Mouse (Mus musculus) midbrain, embryonic 10.5 days (tissue): ENCODE measurements around the gene P2ry12. TPM values are rescaled to one million over a fixed set of nuclear protein-coding genes. Genes with fewer than 3 reads are reported as not detected.

Experiments used
- DNase-seq: peaks from one replicate; pipeline ENCODE4 v3.0.0-alpha.2; 2017; ENCODE audit warnings: low spot score
- H3K27ac ChIP-seq: fragments of 300-500 bp; sonication (generic); replicated peaks from 2 replicates; pipeline ENCODE4 v1.5.1; 2016; ENCODE audit warnings: mild to moderate bottlenecking
- H3K27me3 ChIP-seq: fragments of 300-500 bp; sonication (generic); 2 replicates; pipeline ENCODE4 v1.6.1; 2016; ENCODE audit warnings: low read depth, mild to moderate bottlenecking; ENCODE audit not compliant: poor library complexity, severe bottlenecking
- H3K36me3 ChIP-seq: fragments of 300-500 bp; sonication (generic); 2 replicates; pipeline ENCODE4 v1.6.1; 2016; ENCODE audit warnings: mild to moderate bottlenecking, moderate library complexity
- H3K4me1 ChIP-seq: fragments of 300-500 bp; sonication (generic); 2 replicates; pipeline ENCODE4 v1.6.1; 2016
- H3K4me3 ChIP-seq: fragments of 300-500 bp; sonication (generic); 2 replicates; pipeline ENCODE4 v1.5.1; 2016; ENCODE audit warnings: mild to moderate bottlenecking, moderate library complexity
- H3K9me3 ChIP-seq: fragments of 300-500 bp; sonication (generic); replicated peaks from 2 replicates; pipeline ENCODE4 v1.6.1; 2016; ENCODE audit warnings: mild to moderate bottlenecking
- WGBS: fragments of 180-500 bp; shearing (Covaris S2); methylation state at CpG from one replicate; pipeline ENCODE4 v1.1.7; 2016; 5-methylcytosine and 5-hydroxymethylcytosine counted together
- polyA plus RNA-seq: library from polyadenylated mRNA; unstranded; fragments of >200 nt; fragmentation: Nextera tagmentation; extraction: Ambion mirVana; gene quantifications from 2 replicates; pipeline ENCODE4 v1.2.1, GENCODE M21; 2016

Gene P2ry12
- polyA plus RNA-seq, 1 experiment from 2014 or later = 0.70 TPM

- no peak for DNase-seq
- Histone ChIP-seq H3K27me3 (no peaks in the 10 kb centered on the region), H3K9me3 (no peaks in the 10 kb centered on the region), H3K4me3 (no peak overlapping the region), H3K27ac (no peak overlapping the region), H3K4me1 (peaks cover 26% of the 10 kb centered on the region), H3K36me3 (peaks cover 7% of the 10 kb centered on the region)
- WGBS = 84% methylated on average over 3 of the region's 3 CpGs
Observed at GRCm38 (mm10) chr3:59263988-59264387, 1.3 kb upstream of the P2ry12 start.

GRCm38 (mm10) chr3:59263417-59263816, 746 bp upstream of the P2ry12 start:
- WGBS = 97% methylated on average over 2 of the region's 2 CpGs
- H3K9me3 ChIP-seq = no peaks in the 10 kb centered on the region
- H3K27me3 ChIP-seq = no peaks in the 10 kb centered on the region

DNA sequence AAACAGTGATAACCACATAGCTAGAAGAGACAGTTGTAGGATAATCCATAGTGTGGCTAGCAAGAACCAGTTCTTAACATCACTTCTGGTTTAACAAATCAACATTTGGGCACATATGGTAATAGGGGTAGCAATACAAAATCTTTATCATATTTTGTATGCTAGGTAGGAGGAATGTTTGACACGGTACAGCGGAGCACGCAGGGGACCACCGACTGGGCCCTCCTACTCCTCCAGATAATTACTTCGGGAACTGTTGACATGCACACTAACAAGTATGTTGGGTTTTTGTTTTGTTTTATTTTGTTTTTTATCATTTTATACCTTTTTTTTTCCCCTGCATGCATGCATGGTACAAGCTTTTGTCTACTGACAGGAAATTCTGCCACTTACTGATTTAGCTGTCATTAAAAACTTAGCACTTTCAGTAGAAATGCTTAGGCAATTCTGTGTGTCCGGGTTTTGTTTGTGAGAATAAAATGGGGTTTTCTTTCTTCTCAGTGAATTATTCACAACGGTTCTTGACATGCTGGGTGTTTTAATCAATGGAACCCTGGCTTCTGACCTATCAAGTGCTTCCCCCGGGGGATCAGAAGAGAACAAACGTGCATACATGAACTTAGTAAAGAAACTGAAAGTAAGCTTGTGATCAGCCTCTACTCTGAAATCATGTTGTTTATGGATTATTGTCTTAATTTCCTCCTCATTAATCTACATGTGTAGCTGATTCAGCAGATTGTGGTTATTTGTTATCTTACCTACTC, 780 bp downstream of the P2ry12 start:
- DNase-seq = no peak
- Histone ChIP-seq H3K36me3 (peaks cover 7% of the 10 kb centered on the region), H3K27ac (no peak overlapping the region), H3K27me3 (no peaks in the 10 kb centered on the region), H3K4me3 (no peak overlapping the region), H3K9me3 (no peaks in the 10 kb centered on the region), H3K4me1 (peaks cover 26% of the 10 kb centered on the region)
- WGBS = 64% methylated on average over 9 of the region's 9 CpGs

More at GRCm38 (mm10) chr3:59263417-59263816, 746 bp upstream of the P2ry12 start:
- peaks cover 26% of the 10 kb centered on the region for H3K4me1 ChIP-seq
- H3K4me3 ChIP-seq = no peak overlapping the region
- no peak for DNase-seq
- H3K36me3 ChIP-seq = peaks cover 7% of the 10 kb centered on the region
- H3K27ac ChIP-seq = no peak overlapping the region

- 79% methylated on average over 5 of the region's 5 CpGs for WGBS
- no peaks in the 10 kb centered on the region for H3K9me3 ChIP-seq
- no peaks in the 10 kb centered on the region for H3K27me3 ChIP-seq
- DNase-seq = no peak
- H3K4me1 ChIP-seq = peaks cover 26% of the 10 kb centered on the region
- peaks cover 7% of the 10 kb centered on the region for H3K36me3 ChIP-seq
- H3K4me3 ChIP-seq = no peak overlapping the region
- H3K27ac ChIP-seq = no peak overlapping the region
Observed at GRCm38 (mm10) chr3:59260745-59261144, 1.9 kb downstream of the P2ry12 start.

DNA sequence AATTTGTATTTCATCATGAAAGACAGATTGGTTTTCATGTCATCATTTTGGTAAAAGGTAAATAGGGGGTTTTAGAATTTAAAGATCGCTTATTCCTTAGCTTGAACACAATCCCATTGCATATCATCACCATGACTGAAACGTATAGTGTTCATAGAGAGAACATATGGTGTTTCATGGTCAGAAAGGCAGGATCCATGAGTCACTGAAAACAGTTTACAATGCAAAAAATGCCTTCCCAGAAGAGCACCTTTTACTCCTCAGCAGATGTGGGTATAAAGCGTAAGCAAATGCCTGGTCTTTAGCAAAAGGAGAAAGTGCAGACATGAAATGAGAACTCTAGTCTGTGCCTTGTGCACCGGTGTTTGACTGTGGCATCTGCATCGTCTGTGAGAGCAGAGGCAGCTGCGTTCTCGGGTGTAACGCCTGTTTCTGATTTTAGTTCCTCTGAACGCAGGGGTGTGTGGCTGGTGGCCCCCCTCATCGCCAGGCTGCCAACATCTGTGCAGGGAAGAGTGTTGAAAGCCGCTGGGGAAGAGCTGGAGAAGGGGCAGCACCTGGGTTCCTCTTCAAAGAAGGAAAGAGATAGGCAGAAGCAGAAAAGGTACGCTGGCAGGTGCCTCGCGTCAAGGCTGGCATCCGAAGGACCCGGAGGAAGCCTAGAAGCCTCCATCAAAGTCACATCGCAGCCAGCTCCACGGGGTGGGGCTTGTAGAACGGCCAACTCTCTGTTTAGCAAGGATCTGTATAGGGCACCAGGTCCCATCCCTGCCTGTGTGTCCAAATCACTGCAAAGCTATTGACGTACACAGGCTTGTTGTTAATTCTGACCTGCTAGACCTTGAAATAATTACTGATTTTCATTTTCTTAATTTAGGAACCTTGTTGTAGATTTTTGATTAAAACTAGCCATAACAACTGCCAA, 4.7 kb downstream of the P2ry12 start:
- no peaks in the 10 kb centered on the region for H3K36me3 ChIP-seq
- WGBS = 85% methylated on average over 20 of the region's 20 CpGs
- H3K9me3 ChIP-seq = no peaks in the 10 kb centered on the region
- no peak overlapping the region for H3K4me3 ChIP-seq
- no peaks in the 10 kb centered on the region for H3K27me3 ChIP-seq
- H3K27ac ChIP-seq = no peak overlapping the region
- DNase-seq = no peak
- peaks cover 23% of the 10 kb centered on the region for H3K4me1 ChIP-seq

GRCm38 (mm10) chr3:59250454-59250853, 12.2 kb downstream of the P2ry12 start:
- Histone ChIP-seq H3K4me3 (no peak overlapping the region), H3K27ac (no peak overlapping the region), H3K9me3 (no peaks in the 10 kb centered on the region), H3K27me3 (no peaks in the 10 kb centered on the region), H3K36me3 (no peaks in the 10 kb centered on the region), H3K4me1 (no peaks in the 10 kb centered on the region)
- WGBS = 91% methylated on average over 1 of the region's 1 CpGs
- DNase-seq = no peak

DNA sequence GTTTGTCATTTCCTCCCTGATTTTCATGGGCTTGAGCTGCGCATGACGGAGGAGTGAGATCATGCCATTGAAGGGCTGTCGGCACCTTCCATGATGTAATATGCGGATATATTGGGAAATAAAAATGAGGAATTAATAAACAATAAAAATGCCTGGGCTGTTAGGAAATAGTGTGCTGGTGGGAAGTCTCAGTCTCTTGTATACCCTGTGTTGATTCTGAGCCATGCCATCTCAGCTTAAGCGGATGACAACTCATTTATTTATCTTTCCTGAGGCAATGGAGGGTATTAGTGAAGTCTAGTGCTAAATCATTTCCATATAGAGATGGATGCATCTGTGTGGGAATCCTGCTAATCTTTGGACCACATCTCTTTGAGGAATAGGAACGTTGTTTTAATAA, 14.6 kb downstream of the P2ry12 start:
- Histone ChIP-seq H3K4me3 (no peak overlapping the region), H3K27me3 (no peaks in the 10 kb centered on the region), H3K36me3 (no peaks in the 10 kb centered on the region), H3K27ac (no peak overlapping the region), H3K4me1 (no peaks in the 10 kb centered on the region), H3K9me3 (no peaks in the 10 kb centered on the region)
- WGBS = 91% methylated on average over 6 of the region's 6 CpGs
- DNase-seq = no peak

GRCm38 (mm10) chr3:59243384-59243783, 19.3 kb downstream of the P2ry12 start:
- DNase-seq = no peak
- Histone ChIP-seq H3K9me3 (no peaks in the 10 kb centered on the region), H3K36me3 (no peaks in the 10 kb centered on the region), H3K4me3 (no peak overlapping the region), H3K27ac (no peak overlapping the region), H3K27me3 (no peaks in the 10 kb centered on the region), H3K4me1 (no peaks in the 10 kb centered on the region)
- WGBS = 86% methylated on average over 6 of the region's 6 CpGs

GRCm38 (mm10) chr3:59234878-59235277, 27.8 kb downstream of the P2ry12 start:
- no peaks in the 10 kb centered on the region for H3K4me1 ChIP-seq
- no peaks in the 10 kb centered on the region for H3K27me3 ChIP-seq
- no peak for DNase-seq
- 84% methylated on average over 5 of the region's 5 CpGs for WGBS
- no peaks in the 10 kb centered on the region for H3K9me3 ChIP-seq
- H3K27ac ChIP-seq = no peak overlapping the region
- no peak overlapping the region for H3K4me3 ChIP-seq
- no peaks in the 10 kb centered on the region for H3K36me3 ChIP-seq

DNA sequence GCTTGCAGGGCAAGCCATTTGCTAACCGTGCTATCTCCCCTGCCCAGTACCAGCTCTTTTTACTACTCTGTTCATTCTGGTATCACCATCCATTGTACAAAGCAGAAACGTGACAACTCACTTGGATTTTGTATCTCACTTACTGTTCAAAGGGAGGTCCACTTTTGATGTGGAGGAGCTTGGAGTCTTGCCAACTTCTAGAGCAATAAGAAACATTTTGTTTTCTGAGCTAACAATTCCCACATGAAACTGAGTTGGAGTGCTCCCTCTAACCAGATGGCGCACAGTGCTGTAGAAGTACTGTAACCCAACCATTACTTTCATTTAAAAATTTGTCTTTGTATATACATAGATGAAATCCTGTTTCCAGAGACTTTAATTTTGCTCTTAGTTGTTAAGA, 31.8 kb downstream of the P2ry12 start:
- no peaks in the 10 kb centered on the region for H3K27me3 ChIP-seq
- H3K4me1 ChIP-seq = peaks cover 9% of the 10 kb centered on the region
- no peaks in the 10 kb centered on the region for H3K36me3 ChIP-seq
- 90% methylated on average over 3 of the region's 3 CpGs for WGBS
- no peak for DNase-seq
- H3K27ac ChIP-seq = no peak overlapping the region
- H3K9me3 ChIP-seq = no peaks in the 10 kb centered on the region
- H3K4me3 ChIP-seq = no peak overlapping the region

DNA sequence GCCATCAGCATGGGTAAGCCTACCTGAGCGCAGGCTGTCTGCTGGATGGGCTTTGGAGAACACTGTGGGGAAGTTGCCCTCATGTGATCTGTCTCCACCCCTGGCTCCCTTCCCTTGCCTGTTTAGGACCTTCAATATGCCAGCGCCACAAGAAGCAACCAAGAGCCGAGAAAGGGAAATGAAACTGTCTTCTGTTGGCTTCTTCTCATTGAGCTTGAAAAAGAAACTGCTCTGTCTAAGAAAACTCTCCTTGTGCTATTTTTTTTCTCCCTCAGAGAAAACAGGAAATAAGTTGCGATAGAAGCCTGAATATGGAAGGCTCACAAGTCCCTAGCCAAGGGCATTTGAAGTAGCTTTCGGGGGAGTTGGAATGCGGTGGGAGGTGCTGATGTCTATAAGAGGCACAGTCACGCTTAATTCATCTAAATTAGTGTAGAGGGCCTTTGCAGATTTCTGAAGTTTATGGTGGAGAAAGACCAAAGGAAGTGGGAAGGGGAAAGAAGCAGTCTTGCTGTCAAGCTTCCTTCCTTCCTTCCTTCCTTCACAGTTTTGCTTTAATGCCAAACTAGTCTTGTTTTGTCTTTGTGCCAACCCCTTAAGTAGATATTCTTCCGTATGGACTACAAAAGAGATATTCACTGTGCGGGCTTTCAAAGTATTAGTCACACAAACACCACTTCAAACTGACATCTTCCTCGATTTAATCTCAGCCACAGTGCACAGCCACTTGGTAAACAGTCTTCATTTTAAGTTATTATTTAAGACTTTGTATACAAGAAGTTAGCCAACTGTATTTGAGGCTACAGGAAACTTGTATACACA, 33.7 kb downstream of the P2ry12 start:
- no peaks in the 10 kb centered on the region for H3K9me3 ChIP-seq
- peaks cover 9% of the 10 kb centered on the region for H3K4me1 ChIP-seq
- DNase-seq = no peak
- H3K27ac ChIP-seq = no peak overlapping the region
- H3K36me3 ChIP-seq = no peaks in the 10 kb centered on the region
- 73% methylated on average over 10 of the region's 10 CpGs for WGBS
- no peaks in the 10 kb centered on the region for H3K27me3 ChIP-seq
- H3K4me3 ChIP-seq = no peak overlapping the region

GRCm38 (mm10) chr3:59227696-59228095, 35.0 kb downstream of the P2ry12 start:
- 94% methylated on average over 9 of the region's 9 CpGs for whole genome bisulfite sequencing
- peaks cover 9% of the 10 kb centered on the region for H3K4me1 ChIP-seq
- H3K27me3 ChIP-seq = no peaks in the 10 kb centered on the region
- no peak overlapping the region for H3K27ac ChIP-seq
- no peak overlapping the region for H3K4me3 ChIP-seq
- no peak for DNase-seq
- no peaks in the 10 kb centered on the region for H3K36me3 ChIP-seq
- no peaks in the 10 kb centered on the region for H3K9me3 ChIP-seq
